Mouse (Mus musculus) liver, embryonic 14.5 days (tissue): ENCODE measurements around the gene Mcts1.

Source experiments
- CTCF ChIP-seq: IDR thresholded peaks from 2 replicates; pipeline ENCODE4 v1.5.1; 2016; ENCODE audit warnings: antibody characterized with exemption, low read depth, control low read depth
- EP300 ChIP-seq: IDR thresholded peaks from 2 replicates; pipeline ENCODE4 v1.6.1; 2016; ENCODE audit warnings: antibody characterized with exemption, low read depth

GRCm38 (mm10) chrX:38634801-38635637, 34.6 kb downstream of the Mcts1 start, which contains the start of gene C1galt1c1:
- TF ChIP-seq CTCF (no peak), EP300 (no peak)
